8 mouse cellular contexts compared by ENCODE assay signal in the genomic region with DNA sequence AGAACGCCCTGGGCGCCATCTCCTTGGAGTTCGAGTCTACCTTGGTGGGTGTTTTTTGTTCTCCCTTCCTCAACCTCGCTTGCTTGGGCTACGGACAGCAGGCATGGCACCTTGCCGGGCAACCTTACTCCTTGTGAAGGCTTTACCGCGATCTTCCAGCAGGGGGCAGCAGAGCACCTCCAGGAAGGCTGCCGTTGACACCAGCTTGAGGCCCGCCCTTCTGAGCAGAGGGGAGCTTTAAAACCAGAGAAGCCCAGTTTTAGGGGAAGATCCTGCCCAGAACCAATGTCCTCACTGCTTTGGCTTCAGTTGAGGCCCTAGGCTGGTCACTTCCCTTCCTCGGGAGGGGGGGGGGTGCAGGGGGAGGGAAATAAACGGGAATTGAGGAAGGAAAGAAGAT. TPM values are rescaled to one million over a fixed set of nuclear protein-coding genes. Genes with fewer than 3 reads are reported as not detected.
DNase-seq lines count a peak whose midpoint lies in the region; ATAC-seq and TF ChIP-seq lines count a peak whose summit lies in the region.

No protein-coding gene starts in this region.

- no peak overlapping the region for H3K27ac ChIP-seq in heart, embryonic 13.5 days (replicated peaks)
- no peak overlapping the region for H3K27ac ChIP-seq in liver, embryonic 13.5 days
- H3K27ac ChIP-seq in neural tube, embryonic 11.5 days (ENCODE audit: low read depth, low read length) = no peak overlapping the region
- H3K27ac ChIP-seq in stomach, embryonic 16.5 days (ENCODE audit: low read length) = no peak overlapping the region

- H3K27me3 ChIP-seq in heart, embryonic 13.5 days (replicated peaks) = peaks cover 16% of the 10 kb centered on the region
- H3K27me3 ChIP-seq in liver, embryonic 13.5 days = 0 out of 2 replicates have a peak, but pooled peaks cover 2% of the 10 kb centered on the region
- H3K27me3 ChIP-seq in neural tube, embryonic 11.5 days (ENCODE audit: control insufficient read depth, insufficient read depth, low read length) = no peaks in the 10 kb centered on the region
- no peaks in the 10 kb centered on the region for H3K27me3 ChIP-seq in stomach, embryonic 16.5 days (ENCODE audit: control insufficient read depth, insufficient read depth, low read length)

- TF ChIP-seq CTCF in brain, embryonic 14.5 days (IDR thresholded peaks at IDR 0.05; ENCODE audit: borderline replicate concordance, extremely low read depth, insufficient read depth, insufficient read length) = peak; percentile 98

- peak overlapping the region; percentile 45 for H3K4me2 ChIP-seq in heart, embryonic 13.5 days
- H3K4me2 ChIP-seq in liver, embryonic 13.5 days = no peak overlapping the region
- H3K4me2 ChIP-seq in neural tube, embryonic 11.5 days (ENCODE audit: low read depth) = no peak overlapping the region
- H3K4me2 ChIP-seq in stomach, embryonic 16.5 days (ENCODE audit: low read depth, low read length) = peak overlapping the region; percentile 9

- H3K4me3 ChIP-seq in heart, embryonic 13.5 days = no peak overlapping the region
- H3K4me3 ChIP-seq in liver, embryonic 13.5 days (replicated peaks) = no peak overlapping the region
- no peak overlapping the region for H3K4me3 ChIP-seq in neural tube, embryonic 11.5 days (ENCODE audit: low read depth, low read length)
- H3K4me3 ChIP-seq in stomach, embryonic 16.5 days (replicated peaks; ENCODE audit: low read length) = 0 out of 2 replicates have a peak overlapping the region, but pooled peaks have one; percentile 2

- no peaks in the 10 kb centered on the region for H3K9me3 ChIP-seq in heart, embryonic 13.5 days
- no peaks in the 10 kb centered on the region for H3K9me3 ChIP-seq in liver, embryonic 13.5 days (replicated peaks)
- no peaks in the 10 kb centered on the region for H3K9me3 ChIP-seq in neural tube, embryonic 11.5 days (ENCODE audit: control insufficient read depth, low read length)
- H3K9me3 ChIP-seq in stomach, embryonic 16.5 days (replicated peaks; ENCODE audit: control insufficient read depth, low read length) = no peaks in the 10 kb centered on the region

- peak; percentile 71 for ATAC-seq in erythroid progenitor cell, adult 5-6 weeks (replicated peaks; ENCODE audit: low FRiP score, poor library complexity, severe bottlenecking)
- ATAC-seq in heart, embryonic 13.5 days (ENCODE audit: extremely low read depth, insufficient number of reproducible peaks, low FRiP score, low TSS enrichment) = no peak
- 0 out of 2 replicates have a peak, but pooled peaks have one; percentile 43 for ATAC-seq in liver, embryonic 13.5 days (ENCODE audit: low read depth)
- peak; percentile 1; the same call in 1 of the 2 replicates for ATAC-seq in neural tube, embryonic 11.5 days (ENCODE audit: insufficient read depth, low FRiP score, low TSS enrichment)
- peak; percentile 27; the same call in 1 of the 2 replicates for ATAC-seq in stomach, embryonic 16.5 days (ENCODE audit: insufficient read depth, low FRiP score)

- H3K4me1 ChIP-seq in heart, embryonic 13.5 days = peaks cover 8% of the 10 kb centered on the region
- H3K4me1 ChIP-seq in liver, embryonic 13.5 days (replicated peaks) = no peaks in the 10 kb centered on the region
- H3K4me1 ChIP-seq in neural tube, embryonic 11.5 days (ENCODE audit: control insufficient read depth, insufficient read depth, low read length) = peaks cover 17% of the 10 kb centered on the region
- no peaks in the 10 kb centered on the region; the same call in 1 of the 2 replicates for H3K4me1 ChIP-seq in stomach, embryonic 16.5 days (ENCODE audit: control insufficient read depth, insufficient read depth, low read length)

- DNase-seq in CD4-positive helper T cell, adult 2 months (ENCODE audit: low read depth, low spot score) = peak; percentile 74
- DNase-seq in brain, embryonic 14.5 days (ENCODE audit: low read depth) = peak; percentile 92
- DNase-seq in kidney, postnatal 10 days = peak; percentile 95
- peak; percentile 63 for DNase-seq in liver, embryonic 13.5 days
- DNase-seq in neural tube, embryonic 11.5 days (ENCODE audit: low spot score) = peak; percentile 92

- peak overlapping the region; percentile 65 for H3K9ac ChIP-seq in heart, embryonic 13.5 days
- no peak overlapping the region for H3K9ac ChIP-seq in liver, embryonic 13.5 days
- no peak overlapping the region for H3K9ac ChIP-seq in neural tube, embryonic 11.5 days (ENCODE audit: low read length)
- H3K9ac ChIP-seq in stomach, embryonic 16.5 days (ENCODE audit: low read length) = peak overlapping the region; percentile 55; the same call in 1 of the 2 replicates

- H3K36me3 ChIP-seq in heart, embryonic 13.5 days = no peaks in the 10 kb centered on the region
- no peaks in the 10 kb centered on the region for H3K36me3 ChIP-seq in liver, embryonic 13.5 days
- no peaks in the 10 kb centered on the region for H3K36me3 ChIP-seq in neural tube, embryonic 11.5 days (ENCODE audit: control insufficient read depth, insufficient read depth, low read length)
- no peaks in the 10 kb centered on the region for H3K36me3 ChIP-seq in stomach, embryonic 16.5 days (ENCODE audit: control insufficient read depth, insufficient read depth, low read length)

- under 1% methylated on average over 12 of the region's 12 CpGs for WGBS in heart, embryonic 13.5 days
- WGBS in liver, embryonic 13.5 days (ENCODE audit: insufficient replicate concordance) = 4% methylated on average over 12 of the region's 12 CpGs
- under 1% methylated on average over 12 of the region's 12 CpGs for WGBS in neural tube, embryonic 11.5 days
- 1% methylated on average over 12 of the region's 12 CpGs for WGBS in stomach, embryonic 16.5 days

- no peak for TF ChIP-seq POLR2A in brain, embryonic 14.5 days (IDR thresholded peaks at IDR 0.05; ENCODE audit: borderline replicate concordance, extremely low read depth, insufficient read depth, insufficient read length, poor library complexity, severe bottlenecking)

RNA-seq across cellular contexts. Expression of a gene that starts 17.9 kb away (rescaled TPM):
- 2.9 TPM in 2 replicates for polyA plus RNA-seq in brain, embryonic 14.5 days (2012; rRNA removed)
- total RNA-seq in erythroid progenitor cell, adult 5-6 weeks (2015; ENCODE audit: low replicate concordance) = not detected in 2 replicates
- not detected in 2 replicates for total RNA-seq in erythroid progenitor cell, adult 5-6 weeks (2017; ENCODE audit: low replicate concordance)
- polyA plus RNA-seq in heart, embryonic 13.5 days (2015; fragmentation: Nextera tagmentation; extraction: Ambion mirVana) = 0.13 and 0.36 TPM in 2 replicates
- polyA plus RNA-seq in liver, embryonic 13.5 days (2015; fragmentation: Nextera tagmentation; extraction: Ambion mirVana) = 0.06 TPM in 1 of 2 replicates, not detected in the other
- 1.7 and 2.5 TPM in 2 replicates for polyA plus RNA-seq in neural tube, embryonic 11.5 days (2014; fragmentation: Nextera tagmentation; extraction: Ambion mirVana)
- 0.25 and 0.84 TPM in 2 replicates for polyA plus RNA-seq in stomach, embryonic 16.5 days (2015; fragmentation: Nextera tagmentation; extraction: Ambion mirVana)

RNA-seq across cellular contexts. Expression of a gene that starts 20.1 kb away (rescaled TPM):
- 0.76 and 0.97 TPM in 2 replicates for polyA plus RNA-seq in brain, embryonic 14.5 days (2012; rRNA removed)
- total RNA-seq in erythroid progenitor cell, adult 5-6 weeks (2015; ENCODE audit: low replicate concordance) = not detected in 2 replicates
- not detected in 2 replicates for total RNA-seq in erythroid progenitor cell, adult 5-6 weeks (2017; ENCODE audit: low replicate concordance)
- polyA plus RNA-seq in heart, embryonic 13.5 days (2015; fragmentation: Nextera tagmentation; extraction: Ambion mirVana) = 0.17 TPM in 1 of 2 replicates, not detected in the other
- 0.07 and 0.12 TPM in 2 replicates for polyA plus RNA-seq in liver, embryonic 13.5 days (2015; fragmentation: Nextera tagmentation; extraction: Ambion mirVana)
- polyA plus RNA-seq in neural tube, embryonic 11.5 days (2014; fragmentation: Nextera tagmentation; extraction: Ambion mirVana) = 0.65 and 1.3 TPM in 2 replicates
- 0.53 and 0.75 TPM in 2 replicates for polyA plus RNA-seq in stomach, embryonic 16.5 days (2015; fragmentation: Nextera tagmentation; extraction: Ambion mirVana)

RNA-seq across cellular contexts. Expression of a gene that starts 50.6 kb away (rescaled TPM):
- polyA plus RNA-seq in brain, embryonic 14.5 days (2012; rRNA removed) = 36.2 and 50.6 TPM in 2 replicates
- not detected in 2 replicates for total RNA-seq in erythroid progenitor cell, adult 5-6 weeks (2015; ENCODE audit: low replicate concordance)
- not detected in 2 replicates for total RNA-seq in erythroid progenitor cell, adult 5-6 weeks (2017; ENCODE audit: low replicate concordance)
- 0.24 TPM in 1 of 2 replicates, not detected in the other for polyA plus RNA-seq in heart, embryonic 13.5 days (2015; fragmentation: Nextera tagmentation; extraction: Ambion mirVana)
- polyA plus RNA-seq in liver, embryonic 13.5 days (2015; fragmentation: Nextera tagmentation; extraction: Ambion mirVana) = 0.07 and 0.13 TPM in 2 replicates
- 43.1 and 51.5 TPM in 2 replicates for polyA plus RNA-seq in neural tube, embryonic 11.5 days (2014; fragmentation: Nextera tagmentation; extraction: Ambion mirVana)
- polyA plus RNA-seq in stomach, embryonic 16.5 days (2015; fragmentation: Nextera tagmentation; extraction: Ambion mirVana) = 0.65 and 1.3 TPM in 2 replicates

RNA-seq across cellular contexts. Expression of a gene that starts 53.6 kb away (rescaled TPM):
- 0.07 and 0.08 TPM in 2 replicates for polyA plus RNA-seq in brain, embryonic 14.5 days (2012; rRNA removed)
- not detected in 2 replicates for total RNA-seq in erythroid progenitor cell, adult 5-6 weeks (2015; ENCODE audit: low replicate concordance)
- not detected in 2 replicates for total RNA-seq in erythroid progenitor cell, adult 5-6 weeks (2017; ENCODE audit: low replicate concordance)
- not detected in 2 replicates for polyA plus RNA-seq in heart, embryonic 13.5 days (2015; fragmentation: Nextera tagmentation; extraction: Ambion mirVana)
- not detected in 2 replicates for polyA plus RNA-seq in liver, embryonic 13.5 days (2015; fragmentation: Nextera tagmentation; extraction: Ambion mirVana)
- not detected in 2 replicates for polyA plus RNA-seq in neural tube, embryonic 11.5 days (2014; fragmentation: Nextera tagmentation; extraction: Ambion mirVana)
- polyA plus RNA-seq in stomach, embryonic 16.5 days (2015; fragmentation: Nextera tagmentation; extraction: Ambion mirVana) = 0.36 and 0.41 TPM in 2 replicates

Comparison
In these comparisons a context has a peak if more than half of its experiments do, and no peak if none do; other contexts are left out.
1. H3K4me2 ChIP-seq: peak in heart, embryonic 13.5 days (single experiment) and stomach, embryonic 16.5 days (single experiment); none in liver, embryonic 13.5 days (single experiment) and neural tube, embryonic 11.5 days (single experiment).
2. H3K9ac ChIP-seq: peak in heart, embryonic 13.5 days (single experiment) and stomach, embryonic 16.5 days (single experiment); none in liver, embryonic 13.5 days (single experiment) and neural tube, embryonic 11.5 days (single experiment).
3. RNA of a gene that starts 50.6 kb away (polyA plus RNA-seq): 43.1 to 51.5 TPM in neural tube, embryonic 11.5 days and 36.2 to 50.6 TPM in brain, embryonic 14.5 days; 0.65 to 1.3 TPM in stomach, embryonic 16.5 days, 0.07 to 0.13 TPM in liver, embryonic 13.5 days and 0.24 TPM in heart, embryonic 13.5 days; every median in the first group is over 10 times any median in the second.
4. Peak in every context shown above with its lines, with median percentiles within 50 percentile points of each other: DNase-seq.